Mouse (Mus musculus) brain, embryonic 14.5 days (tissue): Measurements from ENCODE around the gene Hephl1.
"Not testable (repeated sequence)": the region's sequence is repeated elsewhere in the genome, so short reads cannot be mapped to it uniquely, and the experiment has no call there.

Experiments
- CTCF ChIP-seq: fragments of 200-500 bp; IDR thresholded peaks from 2 replicates; pipeline ENCODE4 v1.5.1; 2012; ENCODE audit warnings: inconsistent platforms, mild to moderate bottlenecking, moderate library complexity, borderline replicate concordance; ENCODE audit not compliant: insufficient read depth, insufficient read length; ENCODE audit errors: extremely low read depth
- POLR2A ChIP-seq: fragments of 200-500 bp; IDR thresholded peaks from 2 replicates; pipeline ENCODE4 v1.6.1; 2012; ENCODE audit warnings: mild to moderate bottlenecking, inconsistent platforms, borderline replicate concordance; ENCODE audit not compliant: poor library complexity, insufficient read depth, insufficient read length, severe bottlenecking; ENCODE audit errors: extremely low read depth

DNA sequence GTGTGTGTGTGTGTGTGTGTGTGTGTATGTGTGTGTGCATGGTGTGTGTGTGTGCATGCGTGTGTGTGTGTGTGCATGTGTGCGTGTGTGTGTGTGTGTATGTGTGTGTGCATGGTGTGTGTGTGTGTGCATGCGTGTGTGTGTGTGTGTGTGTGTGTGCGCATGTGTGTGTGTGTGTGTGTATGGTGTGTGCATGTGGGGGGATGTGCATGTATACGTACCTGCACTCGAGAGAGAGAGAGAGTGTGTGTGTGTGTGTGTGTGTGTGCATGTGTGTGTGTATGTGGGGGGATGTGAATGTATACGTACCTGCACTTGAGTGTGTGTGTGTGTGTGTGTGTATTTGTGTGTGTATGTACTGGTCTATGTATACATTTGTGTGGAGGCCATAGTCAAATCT, 13.5 kb downstream of the Hephl1 start:
- TF ChIP-seq CTCF, POLR2A: not testable (repeated sequence)
